Mouse (Mus musculus) thymus, adult 2 months (tissue): Measurements from ENCODE around the gene Sertad2. TPM values are rescaled to one million over a fixed set of nuclear protein-coding genes. Genes with fewer than 3 reads are reported as not detected.

ENCODE experiments used
- DNase-seq: peaks from one replicate; pipeline ENCODE4 v3.0.0; 2021
- H3K27ac ChIP-seq: fragments of 200-500 bp; 2 replicates; pipeline ENCODE4 v1.5.1; 2012; ENCODE audit warnings: low read length, control low read depth; ENCODE audit not compliant: control insufficient read depth, insufficient read depth
- H3K27me3 ChIP-seq: fragments of 200-500 bp; 2 replicates; pipeline ENCODE4 v1.6.1; 2012; ENCODE audit warnings: mild to moderate bottlenecking, low read length, moderate library complexity, mixed read lengths; ENCODE audit not compliant: control insufficient read depth, insufficient read depth
- H3K36me3 ChIP-seq: fragments of 200-500 bp; 2 replicates; pipeline ENCODE4 v1.6.1; 2012; ENCODE audit warnings: mild to moderate bottlenecking, low read length, moderate library complexity; ENCODE audit not compliant: control insufficient read depth, insufficient read depth
- H3K4me1 ChIP-seq: fragments of 200-500 bp; replicated peaks from 2 replicates; pipeline ENCODE4 v1.6.1; 2012; ENCODE audit warnings: low read length; ENCODE audit not compliant: control insufficient read depth, insufficient read depth
- H3K4me3 ChIP-seq: fragments of 200-500 bp; 2 replicates; pipeline ENCODE4 v1.5.1; 2012; ENCODE audit warnings: mild to moderate bottlenecking, low read length, control low read depth, moderate library complexity; ENCODE audit not compliant: control insufficient read depth, insufficient read depth
- CTCF ChIP-seq: fragments of 200-500 bp; IDR thresholded peaks from 2 replicates; pipeline ENCODE4 v1.5.1; 2012; ENCODE audit warnings: mild to moderate bottlenecking, control low read depth, low read length, moderate library complexity, borderline replicate concordance; ENCODE audit not compliant: control insufficient read depth, poor library complexity, insufficient read depth; ENCODE audit errors: extremely low read depth
- POLR2A ChIP-seq: fragments of 200-500 bp; IDR thresholded peaks from 2 replicates; pipeline ENCODE4 v1.6.1; 2012; ENCODE audit warnings: mild to moderate bottlenecking, low read length, control low read depth, moderate library complexity; ENCODE audit not compliant: control insufficient read depth, poor library complexity, insufficient read depth; ENCODE audit errors: extremely low read depth
- WGBS: fragments of 180-500 bp; shearing (Covaris S2); methylation state at CpG from one replicate; pipeline ENCODE4 v1.1.7; 2018; 5-methylcytosine and 5-hydroxymethylcytosine counted together
- polyA plus RNA-seq: library from polyadenylated mRNA; depleted of rRNA; stranded (reverse); fragments of >200 nt; gene quantifications from 2 replicates; pipeline ENCODE4 v1.2.3, GENCODE M21; 2012

Gene Sertad2
- polyA plus RNA-seq, 1 experiment: 50.6 TPM

DNA sequence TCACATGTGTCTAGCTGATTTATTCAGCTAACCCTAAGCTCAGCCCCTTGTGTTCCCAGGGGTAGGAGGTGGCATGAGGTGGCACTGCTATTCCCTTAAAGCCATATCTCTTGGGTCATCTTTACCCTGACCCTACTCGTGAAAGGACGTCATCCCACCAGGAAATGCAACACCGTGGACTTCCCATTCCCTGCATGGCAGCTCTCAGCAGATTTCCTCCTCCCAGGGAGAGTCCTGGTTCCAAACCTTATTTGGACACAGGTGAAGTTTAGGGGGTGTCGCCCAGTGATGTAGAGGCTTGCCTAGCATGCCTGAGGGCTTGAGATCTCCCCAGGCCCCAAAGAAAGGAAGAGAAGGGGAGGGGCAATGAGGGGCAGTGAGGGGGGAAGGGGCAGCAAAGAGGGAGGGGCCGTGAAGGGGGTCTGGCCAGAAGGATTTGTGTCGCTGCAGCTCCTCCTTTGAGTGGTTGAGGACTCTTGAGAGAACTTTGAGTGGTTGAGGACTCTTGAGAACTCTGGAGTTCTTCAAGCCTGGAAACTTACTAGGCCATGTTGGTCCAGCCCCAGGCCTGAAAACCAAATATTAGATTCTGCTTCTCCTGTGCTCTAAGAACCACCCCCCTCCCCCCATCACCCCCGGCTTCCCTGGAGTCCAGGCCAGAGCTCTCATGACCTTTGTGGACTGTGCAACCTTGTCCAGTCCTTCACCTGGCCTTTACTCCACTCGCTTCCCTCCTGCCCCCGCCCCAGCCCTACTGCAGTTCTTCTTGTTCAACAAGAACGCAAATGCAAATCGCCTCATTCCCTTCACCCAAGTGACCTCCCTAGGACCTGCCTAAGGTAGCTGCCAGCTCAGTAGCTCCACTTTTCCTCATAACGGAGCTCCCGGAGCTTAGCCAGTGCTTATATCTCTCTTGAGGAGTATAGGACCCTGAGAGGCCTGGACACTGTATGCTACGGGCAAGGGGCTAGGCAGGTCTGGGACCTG lies 117.4 kb downstream of the Sertad2 start:
- H3K4me1 ChIP-seq: peaks cover 20% of the 10 kb centered on the region
- no peaks in the 10 kb centered on the region for H3K36me3 ChIP-seq
- DNase-seq: no peak
- WGBS: 93% methylated on average over 14 of the region's 14 CpGs
- H3K4me3 ChIP-seq: no peak overlapping the region
- no peaks in the 10 kb centered on the region for H3K27me3 ChIP-seq
- TF ChIP-seq POLR2A: no peak
- no peak for TF ChIP-seq CTCF
- H3K27ac ChIP-seq: no peak overlapping the region

DNA sequence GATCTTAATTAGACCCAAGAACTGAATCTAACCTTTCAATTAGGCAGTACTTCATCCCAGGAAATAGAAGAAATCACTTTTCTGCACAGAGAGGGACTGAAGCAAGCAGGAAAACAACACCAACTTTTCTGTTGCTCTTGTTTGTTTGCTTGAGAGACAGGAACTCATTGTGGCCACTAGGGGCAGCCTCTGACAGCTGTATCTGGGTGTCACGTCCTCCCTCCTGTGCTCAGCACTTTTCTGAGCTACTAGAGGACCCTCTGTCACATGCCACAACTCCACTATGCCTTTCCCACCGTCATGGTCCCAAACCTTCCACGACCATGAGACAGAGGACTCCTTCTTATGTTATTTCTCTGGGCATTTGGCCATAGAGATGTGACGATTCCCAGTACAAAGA lies 118.6 kb downstream of the Sertad2 start:
- no peaks in the 10 kb centered on the region for H3K36me3 ChIP-seq
- peak; percentile 63 for DNase-seq
- H3K4me3 ChIP-seq: no peak overlapping the region
- TF ChIP-seq CTCF: peak; percentile 46; the same call in 1 of the 2 replicates
- no peak for TF ChIP-seq POLR2A
- peaks cover 8% of the 10 kb centered on the region for H3K4me1 ChIP-seq
- WGBS: 37% methylated on average over 4 of the region's 4 CpGs
- H3K27ac ChIP-seq: no peak overlapping the region
- H3K27me3 ChIP-seq: no peaks in the 10 kb centered on the region

DNA sequence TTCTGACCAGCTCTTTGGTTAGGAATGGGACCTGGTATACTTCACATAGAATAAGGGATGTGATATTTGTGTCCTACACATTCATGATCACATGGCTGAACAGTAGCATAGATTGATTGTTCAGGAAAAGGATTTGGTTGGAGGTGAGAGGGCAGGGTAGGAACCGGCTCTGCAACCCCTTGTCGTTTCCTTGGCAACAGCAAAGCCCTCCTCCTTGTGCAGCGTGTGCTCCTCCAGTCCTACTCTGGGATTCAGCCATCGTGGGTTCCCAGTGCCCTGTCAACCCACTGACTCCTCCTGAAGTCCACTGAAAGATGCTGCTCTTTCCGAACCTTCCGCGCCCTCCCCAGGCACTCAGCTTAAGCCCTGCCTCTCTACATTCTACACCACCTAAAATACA lies 119.8 kb downstream of the Sertad2 start:
- no peaks in the 10 kb centered on the region for H3K4me1 ChIP-seq
- no peak for DNase-seq
- no peaks in the 10 kb centered on the region for H3K27me3 ChIP-seq
- 84% methylated on average over 7 of the region's 7 CpGs for WGBS
- H3K36me3 ChIP-seq: no peaks in the 10 kb centered on the region
- H3K4me3 ChIP-seq: no peak overlapping the region
- TF ChIP-seq POLR2A (no peak), CTCF (no peak)
- H3K27ac ChIP-seq: no peak overlapping the region

DNA sequence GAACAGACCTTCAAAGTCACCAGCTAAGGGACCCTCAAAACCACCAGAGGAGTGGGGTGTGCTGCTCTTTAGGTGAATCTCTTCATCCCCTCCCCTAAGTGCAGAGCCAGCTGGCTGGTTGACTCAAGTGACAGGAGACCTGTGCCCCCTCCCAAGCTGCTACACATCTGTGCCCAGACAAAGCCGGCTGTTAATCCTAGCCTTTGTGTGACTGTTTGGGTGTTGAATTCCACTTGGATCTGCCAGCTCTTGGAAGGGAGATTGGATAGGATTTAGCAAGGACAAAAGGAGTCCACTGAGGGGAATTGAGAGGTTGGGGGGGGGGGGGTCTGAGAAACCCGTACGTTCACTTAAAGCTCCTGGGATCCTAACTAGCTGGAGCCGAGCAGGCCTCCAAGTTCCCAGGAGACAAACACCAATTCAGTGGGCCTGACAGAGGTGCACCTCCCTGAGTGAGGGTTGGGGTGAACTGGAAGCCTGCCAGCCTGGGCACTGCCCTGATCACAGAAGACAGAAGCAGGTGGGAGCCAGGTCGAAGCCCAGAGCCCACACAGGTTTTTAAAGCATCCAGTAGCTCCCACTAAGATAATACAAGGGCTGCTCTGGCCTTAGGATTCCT lies 120.6 kb downstream of the Sertad2 start:
- Histone ChIP-seq H3K4me1 (no peaks in the 10 kb centered on the region), H3K4me3 (no peak overlapping the region), H3K27me3 (no peaks in the 10 kb centered on the region), H3K27ac (no peak overlapping the region), H3K36me3 (no peaks in the 10 kb centered on the region)
- TF ChIP-seq POLR2A (no peak), CTCF (no peak)
- no peak for DNase-seq
- WGBS: 92% methylated on average over 5 of the region's 5 CpGs

DNA sequence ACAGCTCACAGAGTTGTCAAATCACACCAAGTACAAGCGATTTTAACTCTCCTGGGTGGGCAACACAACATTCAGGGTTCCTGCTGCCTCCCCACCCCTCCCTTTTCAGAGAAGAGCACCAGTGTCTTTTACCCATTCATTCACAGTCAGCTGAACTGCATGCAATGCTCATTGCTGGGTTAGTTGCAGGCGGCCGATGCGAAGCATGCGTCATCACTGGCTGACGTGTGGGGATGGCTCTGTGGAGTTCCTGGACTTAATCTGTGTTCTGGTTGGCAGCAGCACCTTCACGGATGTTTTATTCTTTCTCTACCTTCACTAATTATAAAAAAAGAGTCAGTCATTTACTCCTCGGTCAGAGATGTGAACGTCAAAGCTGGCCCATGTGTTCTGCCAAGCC lies 121.8 kb downstream of the Sertad2 start:
- TF ChIP-seq POLR2A: no peak
- TF ChIP-seq CTCF: no peak
- no peaks in the 10 kb centered on the region for H3K36me3 ChIP-seq

DNA sequence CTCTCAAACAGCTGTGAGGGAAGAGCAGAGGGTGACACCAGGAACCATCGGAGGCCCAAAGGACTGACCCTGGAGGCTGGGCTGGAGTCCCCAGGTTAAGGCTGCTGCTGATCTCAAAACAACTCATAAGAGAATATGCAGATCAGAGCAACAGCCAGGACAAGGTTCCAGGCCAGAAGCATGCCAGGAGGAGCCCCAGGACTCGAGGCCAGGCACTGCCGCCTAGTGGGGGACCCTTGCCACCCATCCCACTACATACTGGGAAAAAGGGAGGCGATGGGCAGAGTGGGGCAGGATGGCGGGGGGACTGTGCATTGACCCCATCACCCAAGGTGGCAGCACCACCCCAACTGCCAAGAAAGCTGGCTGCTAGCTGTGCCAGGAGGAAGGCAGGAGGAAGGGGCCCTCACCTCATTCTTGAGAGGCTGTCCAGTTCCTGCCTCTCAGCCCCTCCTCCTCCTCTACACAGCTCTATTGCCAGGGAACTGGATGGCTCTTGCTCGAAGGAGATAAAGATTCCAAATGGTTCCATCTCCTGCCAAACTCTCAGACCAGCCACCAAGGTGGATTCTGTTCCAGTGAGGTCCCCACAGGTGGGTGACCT lies 128.8 kb downstream of the Sertad2 start:
- Histone ChIP-seq H3K36me3 (no peaks in the 10 kb centered on the region), H3K27ac (no peak overlapping the region), H3K27me3 (no peaks in the 10 kb centered on the region), H3K4me3 (no peak overlapping the region), H3K4me1 (no peaks in the 10 kb centered on the region)
- TF ChIP-seq CTCF (no peak), POLR2A (no peak)
- 67% methylated on average over 6 of the region's 6 CpGs for WGBS
- no peak for DNase-seq

More for the DNA sequence above, 121.8 kb downstream of the Sertad2 start:
- Histone ChIP-seq H3K4me3 (no peak overlapping the region), H3K4me1 (no peaks in the 10 kb centered on the region), H3K27ac (no peak overlapping the region), H3K27me3 (no peaks in the 10 kb centered on the region)
- WGBS: 97% methylated on average over 9 of the region's 9 CpGs
- no peak for DNase-seq
